Mouse (Mus musculus) brain, embryonic 18.5 days (tissue): Measurements from ENCODE around the gene Snx17.

ENCODE experiments used
- DNase-seq: peaks from one replicate; pipeline ENCODE4 v3.0.0-alpha.2; 2012; ENCODE audit warnings: low read depth, low spot score

Gene Snx17

DNA sequence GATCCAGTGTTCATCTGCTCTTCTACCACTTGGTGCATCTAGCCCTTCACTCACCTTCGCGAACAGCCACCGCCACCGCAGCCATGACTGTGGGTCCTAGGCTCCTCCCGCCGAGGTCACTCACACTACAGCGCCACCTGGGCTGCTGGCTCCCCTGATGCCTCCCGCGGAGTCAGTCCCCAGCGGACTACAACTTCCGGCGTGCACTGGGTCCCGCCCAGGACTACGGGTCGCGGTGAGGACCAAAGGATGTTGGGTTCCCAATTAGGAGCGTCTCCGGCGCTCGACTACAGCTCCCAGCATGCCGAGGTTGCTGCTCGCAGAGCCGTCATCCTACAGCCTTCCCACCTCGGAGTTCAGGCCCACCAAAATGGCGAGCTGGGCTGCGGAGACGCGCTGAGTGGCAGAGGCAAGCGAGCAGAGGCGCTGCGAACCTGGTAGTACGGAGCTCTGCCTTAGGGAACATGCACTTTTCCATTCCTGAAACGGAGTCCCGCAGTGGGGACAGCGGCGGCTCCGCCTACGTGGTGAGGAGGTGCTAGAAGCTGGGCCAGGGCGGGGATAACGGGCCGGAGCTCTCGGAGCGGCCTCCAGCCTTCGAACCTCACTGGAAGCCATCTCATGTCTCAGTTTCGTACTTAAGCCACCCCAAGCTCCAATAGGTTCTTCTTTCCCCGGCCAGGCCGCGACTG, at the start of gene Snx17, which contains the start of gene Eif2b4:
Gene Snx17, plus strand, starts transcription at position 289 of the 692 bp plus-strand sequence.
Gene Eif2b4, minus strand, starts transcription at position 492 of the 692 bp plus-strand sequence.
- DNase-seq = peak; percentile 98

DNA sequence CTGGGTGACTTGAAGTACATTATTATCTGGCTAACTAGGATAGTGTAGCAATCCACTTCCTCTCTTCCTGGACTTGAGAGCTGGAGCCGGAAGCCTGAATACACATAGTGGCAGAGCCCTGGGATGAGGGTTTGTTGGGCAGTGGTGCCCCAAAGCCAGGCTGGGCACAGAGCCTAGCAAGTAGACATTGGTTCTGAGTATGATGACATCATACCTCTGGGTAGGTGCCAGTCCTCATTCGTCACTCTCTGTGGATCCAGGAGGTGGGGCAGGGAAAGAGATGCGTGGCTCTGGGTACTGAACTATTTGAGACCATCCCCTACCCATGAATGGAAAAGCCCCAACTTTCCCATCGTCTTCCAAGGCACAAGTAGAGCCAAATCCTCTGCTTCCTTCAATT, 43.2 kb upstream of the Snx17 start:
- DNase-seq = no peak

DNA sequence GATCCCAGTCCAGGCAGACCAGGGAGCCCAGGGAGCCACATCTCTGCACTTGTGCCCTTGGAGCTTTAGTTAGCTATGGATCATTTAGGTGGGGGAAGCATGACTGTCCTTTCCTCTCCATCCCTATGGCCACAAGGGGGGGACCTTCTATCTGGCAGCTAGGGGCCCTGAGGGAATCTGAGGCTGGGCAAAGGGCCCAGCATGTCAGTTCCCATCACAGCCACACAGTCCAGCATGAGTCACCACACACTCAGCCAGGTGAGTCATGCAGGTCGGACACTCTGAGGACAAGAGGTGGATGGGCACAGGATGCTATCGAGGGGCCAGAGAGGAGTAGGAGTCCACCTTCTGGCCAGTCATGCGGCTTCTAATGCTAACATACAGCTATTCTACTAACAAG, 41.3 kb upstream of the Snx17 start:
- DNase-seq = no peak

DNA sequence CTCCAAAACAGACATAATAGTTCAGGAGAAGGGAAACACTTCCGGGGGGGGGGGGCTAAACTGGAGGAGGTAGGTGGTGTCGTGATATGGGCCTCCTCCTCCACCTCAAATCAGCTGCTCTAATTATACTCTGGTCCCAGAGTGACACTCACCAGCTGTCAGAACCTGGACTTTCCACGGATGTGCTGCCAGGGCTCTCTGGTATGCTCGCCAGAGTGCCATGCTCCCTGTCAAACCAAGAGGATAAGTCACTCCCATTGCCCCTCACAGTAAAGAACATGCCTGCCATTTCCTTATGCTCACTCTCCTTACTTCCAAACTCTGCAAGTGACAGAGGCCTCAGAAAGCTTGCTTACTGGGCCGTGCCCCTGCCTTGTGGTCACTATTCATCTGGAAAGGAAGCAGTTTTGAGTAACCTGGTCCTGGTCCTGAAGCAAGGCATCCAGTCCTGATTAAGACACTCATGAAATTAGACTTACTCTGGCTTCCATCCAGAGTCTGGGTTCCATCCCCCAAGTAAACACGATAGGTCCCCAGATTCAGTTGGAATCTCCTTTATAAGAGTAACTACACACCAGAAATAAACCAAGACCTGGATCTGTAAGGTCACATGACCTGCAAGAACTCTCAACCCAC, 39.4 kb upstream of the Snx17 start:
- DNase-seq = no peak

DNA sequence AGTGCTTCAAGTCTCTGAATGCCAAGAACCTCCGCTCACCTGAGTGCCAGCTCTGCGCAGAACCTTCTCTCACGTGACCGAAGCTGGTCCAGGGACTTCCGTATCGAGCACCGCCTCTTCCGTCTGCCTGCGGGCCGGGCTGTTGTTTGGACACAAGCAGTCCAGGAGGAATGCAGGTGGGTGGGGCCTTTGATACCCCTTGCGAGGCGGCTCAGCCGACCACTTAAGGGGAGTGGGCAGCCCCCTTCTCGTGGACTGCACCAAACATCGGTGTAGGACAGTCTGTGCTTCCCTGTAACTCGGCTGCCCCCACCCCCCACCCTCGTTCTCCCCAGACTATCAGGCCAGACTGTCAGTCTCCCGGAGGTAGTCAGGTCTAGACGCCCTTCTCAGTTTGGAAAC, 38.9 kb upstream of the Snx17 start, which contains the start of gene Mpv17:
Gene Mpv17, minus strand, starts transcription at position 100 of the 402 bp plus-strand sequence.
- DNase-seq = peak; percentile 66

DNA sequence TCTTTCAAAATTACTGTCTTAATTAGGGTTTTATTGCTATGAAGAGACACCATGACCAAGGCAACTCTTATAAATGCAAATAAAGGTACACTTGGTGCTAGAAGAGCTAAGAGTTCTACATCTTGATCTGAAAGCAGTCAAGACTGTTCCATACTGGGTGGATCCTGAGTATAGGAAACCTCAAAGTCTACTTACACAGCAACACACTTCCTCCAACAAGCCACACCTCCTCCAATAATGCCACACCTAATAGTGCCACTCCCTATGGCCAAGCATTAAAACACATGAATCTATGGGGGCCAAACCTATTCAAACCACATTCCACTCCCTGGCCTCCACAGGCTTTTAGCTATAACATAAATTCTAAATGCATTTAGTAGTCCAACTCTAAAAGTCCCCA, 30.6 kb upstream of the Snx17 start:
- DNase-seq = no peak

DNA sequence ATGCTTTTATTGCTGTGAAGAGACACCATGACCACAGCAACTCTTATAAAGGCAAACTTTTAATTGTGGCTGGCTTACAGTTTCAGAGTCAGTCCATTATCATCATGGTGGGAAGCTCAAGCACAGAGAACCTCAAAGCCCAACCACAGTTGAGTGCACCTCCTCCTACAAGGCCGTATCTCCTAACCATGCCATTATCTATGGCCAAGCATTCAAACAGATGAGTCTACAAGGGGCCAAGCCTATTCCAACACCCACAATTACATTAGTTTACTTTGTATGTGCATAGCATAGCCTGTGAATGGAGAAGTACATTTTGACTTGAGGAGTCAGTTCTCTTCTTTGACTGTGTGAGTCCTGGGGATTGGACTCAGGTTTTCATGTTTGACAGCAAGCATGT, 28.1 kb upstream of the Snx17 start:
- DNase-seq = no peak

DNA sequence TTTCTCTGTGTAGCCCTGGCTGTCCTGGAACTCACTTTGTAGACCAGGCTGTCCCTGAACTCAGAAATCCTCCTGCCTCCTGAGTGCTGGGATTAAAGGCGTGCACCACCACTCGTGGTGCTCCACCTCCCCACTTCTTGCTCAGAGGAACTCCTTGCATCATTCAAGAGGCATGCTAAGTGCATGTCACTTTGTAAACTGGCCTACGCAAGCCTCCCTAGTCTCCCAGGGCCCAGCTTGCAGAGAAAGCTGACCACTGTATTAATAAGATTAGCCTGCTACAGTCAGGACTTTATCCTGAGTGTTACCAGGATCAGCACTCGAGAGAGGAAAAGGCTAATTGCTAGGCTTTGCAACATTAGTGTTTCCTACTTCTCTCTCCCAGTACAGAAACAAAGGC, 24.4 kb upstream of the Snx17 start:
- no peak for DNase-seq

DNA sequence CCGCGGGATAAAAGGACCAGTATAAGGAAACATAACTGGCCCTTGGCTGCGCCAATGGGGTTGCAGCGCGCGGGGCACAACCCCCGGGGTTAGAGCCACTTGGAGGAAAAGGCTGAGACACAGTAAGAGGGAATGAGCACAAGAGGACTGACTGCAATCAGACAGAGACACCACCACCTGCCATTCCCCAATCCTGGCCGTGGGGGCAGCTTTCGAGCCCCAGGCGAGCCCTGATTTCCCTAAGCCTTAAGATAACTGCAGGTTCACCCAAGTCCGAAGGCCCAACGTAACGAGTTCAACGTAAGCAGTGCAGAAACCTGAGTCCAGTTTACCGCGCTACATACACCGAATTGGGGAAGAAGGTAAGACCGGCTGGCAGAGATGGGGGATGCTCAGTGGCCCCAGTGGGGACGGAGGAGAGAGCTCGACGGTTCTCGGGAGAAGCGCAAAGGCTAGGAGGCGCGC, 13.7 kb upstream of the Snx17 start:
- DNase-seq = no peak

DNA sequence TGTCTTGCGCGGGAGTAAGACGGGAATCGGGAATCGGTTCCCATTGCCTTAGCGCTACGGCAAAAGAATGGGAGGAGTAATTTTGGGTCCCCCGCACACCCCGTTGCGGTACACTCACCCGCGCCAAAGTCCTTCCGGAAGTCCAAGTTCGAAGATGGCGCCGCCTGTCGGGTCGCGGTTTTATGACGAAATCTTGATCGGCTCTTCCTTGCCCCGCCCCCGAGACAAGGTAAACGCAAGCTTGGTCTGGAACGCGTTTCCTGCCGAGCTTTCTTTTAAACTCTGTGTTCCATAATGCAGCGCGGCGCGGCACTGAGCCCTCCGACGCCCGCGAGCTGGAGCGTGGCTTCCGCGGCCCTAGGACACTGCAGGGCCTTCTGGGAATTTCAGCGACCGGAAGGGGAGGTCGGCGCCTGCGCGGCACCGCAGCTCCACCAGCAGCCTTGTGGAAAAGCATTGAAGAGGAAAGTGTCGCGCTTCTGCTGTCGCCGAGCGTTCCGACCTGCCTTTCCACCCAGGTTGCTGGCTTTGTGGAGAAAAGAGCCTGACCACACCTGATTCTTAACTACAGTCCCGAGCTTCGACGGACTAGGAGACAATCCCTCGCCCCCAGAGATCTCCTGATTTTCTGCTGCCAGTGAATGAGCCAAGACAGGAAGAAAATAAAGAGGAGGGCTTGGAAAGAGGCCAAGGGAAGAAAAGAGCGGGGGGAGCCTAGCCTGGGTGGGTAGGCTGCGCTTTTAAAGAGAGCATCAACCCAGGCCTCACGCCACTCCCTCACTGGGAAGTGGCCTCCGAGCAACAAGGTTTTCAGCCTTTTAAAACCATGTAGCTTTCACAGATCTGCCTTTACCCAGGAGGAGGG, 13.0 kb upstream of the Snx17 start, which contains the start of the genes Gm29609 and Gtf3c2:
Gene Gm29609, minus strand, starts transcription at position 146 of the 865 bp plus-strand sequence.
Gene Gtf3c2, minus strand, starts transcription at position 379 of the 865 bp plus-strand sequence.
- peak; percentile 97 for DNase-seq

DNA sequence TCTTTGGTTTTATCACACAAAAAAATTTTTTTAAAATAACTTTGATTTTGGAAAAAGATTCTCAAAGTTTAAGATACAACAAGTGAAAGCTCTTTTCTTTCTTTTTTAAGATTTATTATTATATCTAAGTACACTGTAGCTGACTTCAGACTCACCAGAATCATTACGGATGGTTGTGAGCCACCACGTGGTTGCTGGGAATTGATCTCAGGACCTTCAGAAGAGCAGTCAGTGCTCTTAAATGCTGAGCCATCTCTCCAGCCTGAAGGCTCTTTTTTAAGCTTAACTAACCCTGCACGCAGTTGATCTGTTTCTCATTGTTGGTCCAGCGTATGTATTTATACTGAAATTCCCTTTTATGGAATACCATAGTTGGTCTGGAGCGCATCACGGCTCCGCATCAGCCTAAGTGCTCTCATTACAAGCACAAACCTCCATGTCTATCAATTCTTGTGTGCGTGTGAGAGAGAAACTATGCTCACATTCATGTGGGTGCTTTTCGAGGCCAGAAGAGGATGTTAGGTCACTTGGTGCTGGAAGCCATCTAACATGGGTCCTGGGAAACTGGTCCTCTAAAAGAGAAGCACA, 11.8 kb upstream of the Snx17 start:
- no peak for DNase-seq

DNA sequence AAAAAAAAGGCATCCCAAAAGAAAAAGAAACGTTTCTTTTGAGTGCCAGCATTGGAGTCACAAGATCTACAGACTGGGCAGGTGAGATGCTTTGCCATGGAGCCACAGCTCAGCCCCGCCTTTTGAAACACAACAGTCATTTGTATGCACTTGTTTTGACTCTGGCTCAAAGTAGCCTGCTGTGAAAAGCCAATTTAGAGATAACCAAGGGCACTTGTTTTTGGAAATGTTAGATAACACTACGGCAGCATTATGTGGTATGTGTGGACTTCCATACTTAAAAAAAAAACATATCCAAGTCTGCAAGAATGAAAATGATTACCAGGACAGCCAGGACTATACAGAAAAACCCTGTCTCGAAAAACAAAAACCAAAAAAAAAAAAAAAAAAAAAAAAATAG, 9.3 kb upstream of the Snx17 start:
- no peak for DNase-seq

DNA sequence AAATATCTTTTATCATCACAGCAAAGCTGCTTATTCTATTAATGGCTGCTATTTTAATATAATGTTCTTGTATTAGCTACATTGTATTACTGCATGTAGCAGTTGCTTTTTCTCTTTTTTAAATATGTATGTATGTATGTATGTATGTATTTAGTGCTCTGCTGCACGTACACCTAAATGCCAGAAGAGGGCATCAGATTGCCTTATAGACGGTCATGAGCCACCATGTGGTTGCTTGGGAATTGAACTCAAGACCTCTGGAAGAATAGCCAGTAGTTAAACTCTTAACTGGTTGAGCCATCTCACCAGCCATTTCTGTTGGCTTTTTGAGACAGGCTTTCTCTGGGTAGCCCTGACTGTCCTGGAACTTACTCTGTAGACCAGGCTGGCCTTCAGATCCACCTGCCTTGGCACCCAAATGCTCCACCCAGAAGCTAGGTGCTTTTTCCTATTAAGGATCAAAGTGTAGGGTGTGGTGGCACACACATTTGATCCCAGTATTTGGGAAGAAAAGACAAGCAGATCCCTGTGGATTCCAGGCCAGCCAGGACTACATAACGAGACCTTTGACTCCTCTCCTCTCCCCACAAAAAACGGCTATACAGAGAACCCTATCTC, 4.7 kb upstream of the Snx17 start:
- DNase-seq = no peak

DNA sequence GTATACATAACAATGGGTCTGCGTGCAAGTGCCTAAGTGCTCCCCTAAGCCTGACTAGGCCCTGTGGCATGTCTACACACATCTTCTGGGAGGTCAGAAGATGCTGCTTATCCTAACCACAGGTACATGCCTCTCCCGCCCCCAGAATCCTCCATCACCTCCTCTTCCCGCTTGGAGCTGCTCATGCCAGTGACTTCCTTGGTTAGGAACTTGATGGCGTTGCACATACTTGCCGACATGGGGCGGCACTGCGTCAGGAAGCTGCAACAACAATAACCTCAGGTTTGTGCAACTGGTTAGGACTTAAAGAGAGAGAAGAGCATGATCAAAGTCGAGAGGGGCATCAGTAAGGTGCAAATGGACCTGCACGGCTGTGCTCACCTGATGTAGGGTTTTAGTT, 2.8 kb upstream of the Snx17 start:
- DNase-seq = no peak

DNA sequence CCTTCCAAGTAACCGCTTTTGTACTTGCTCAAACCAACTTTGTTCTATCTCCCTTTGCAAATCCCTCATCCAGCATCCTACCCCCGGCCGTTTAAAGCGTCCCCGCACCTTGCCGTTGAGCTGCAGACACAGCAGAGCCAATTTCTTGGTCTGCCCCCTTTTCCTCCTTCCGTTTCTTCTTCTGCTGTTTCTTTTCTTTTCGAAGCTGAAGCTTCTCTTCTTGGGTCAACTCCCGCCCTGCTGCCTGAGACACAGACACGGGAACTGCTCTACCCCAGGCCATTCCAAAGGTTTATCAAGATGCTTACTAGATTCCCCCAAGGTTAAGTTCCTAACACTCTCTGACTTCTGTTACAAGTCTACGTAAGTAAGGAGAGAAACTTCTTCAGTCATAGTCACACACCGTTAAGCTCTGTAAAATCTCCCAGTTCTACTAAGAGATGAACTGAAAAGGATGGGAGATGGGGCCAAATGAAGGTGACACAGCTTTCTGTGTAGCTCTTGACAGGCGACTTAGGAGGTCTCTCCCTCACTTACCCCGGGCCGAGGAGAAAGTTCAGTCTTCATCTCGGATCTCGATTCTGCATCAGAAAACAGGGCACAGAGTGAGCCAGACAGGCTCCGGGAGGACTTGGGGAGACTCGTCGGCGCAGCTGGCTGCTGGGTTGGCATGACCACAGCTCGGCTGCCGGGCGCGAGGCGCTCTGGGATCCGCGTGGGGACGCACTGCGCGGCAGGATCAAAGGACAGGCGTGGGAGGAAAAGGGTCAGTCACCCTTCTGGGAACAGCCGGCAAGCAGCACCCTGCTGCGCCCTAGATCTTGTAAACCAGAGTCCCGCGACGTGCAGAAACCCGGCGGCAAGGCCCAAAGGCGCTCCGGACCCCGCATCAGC, 735 bp upstream of the Snx17 start:
- DNase-seq = peak; percentile 16

DNA sequence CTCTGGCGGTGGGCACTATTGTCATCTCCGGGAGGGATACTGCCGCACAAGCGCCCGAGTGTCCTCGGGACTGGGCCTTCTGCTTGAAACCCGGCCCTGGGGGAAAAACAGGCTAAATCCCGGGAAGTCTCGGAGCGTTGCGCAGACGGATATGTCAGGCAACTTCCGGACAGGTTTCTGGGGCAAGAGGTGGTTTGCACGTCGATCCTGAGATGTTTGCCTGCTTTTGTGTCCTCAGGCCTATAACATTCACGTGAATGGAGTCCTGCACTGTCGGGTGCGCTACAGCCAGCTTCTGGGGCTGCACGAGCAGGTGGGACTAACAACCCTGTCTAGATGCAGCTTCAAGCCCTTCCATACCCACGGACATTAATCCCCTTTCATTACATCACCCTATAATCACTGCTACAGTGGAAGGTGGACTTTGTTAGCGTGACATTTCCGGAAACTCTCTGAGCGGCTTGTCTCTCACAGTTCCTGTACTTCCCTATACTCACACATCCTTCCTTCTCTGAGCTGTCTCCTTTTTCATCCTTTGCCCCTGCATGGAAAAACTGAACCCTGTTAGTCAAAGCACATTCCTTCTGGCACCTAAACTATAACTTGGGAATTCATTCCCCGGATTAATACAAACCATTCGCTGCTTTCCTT, 729 bp downstream of the Snx17 start:
- no peak for DNase-seq

DNA sequence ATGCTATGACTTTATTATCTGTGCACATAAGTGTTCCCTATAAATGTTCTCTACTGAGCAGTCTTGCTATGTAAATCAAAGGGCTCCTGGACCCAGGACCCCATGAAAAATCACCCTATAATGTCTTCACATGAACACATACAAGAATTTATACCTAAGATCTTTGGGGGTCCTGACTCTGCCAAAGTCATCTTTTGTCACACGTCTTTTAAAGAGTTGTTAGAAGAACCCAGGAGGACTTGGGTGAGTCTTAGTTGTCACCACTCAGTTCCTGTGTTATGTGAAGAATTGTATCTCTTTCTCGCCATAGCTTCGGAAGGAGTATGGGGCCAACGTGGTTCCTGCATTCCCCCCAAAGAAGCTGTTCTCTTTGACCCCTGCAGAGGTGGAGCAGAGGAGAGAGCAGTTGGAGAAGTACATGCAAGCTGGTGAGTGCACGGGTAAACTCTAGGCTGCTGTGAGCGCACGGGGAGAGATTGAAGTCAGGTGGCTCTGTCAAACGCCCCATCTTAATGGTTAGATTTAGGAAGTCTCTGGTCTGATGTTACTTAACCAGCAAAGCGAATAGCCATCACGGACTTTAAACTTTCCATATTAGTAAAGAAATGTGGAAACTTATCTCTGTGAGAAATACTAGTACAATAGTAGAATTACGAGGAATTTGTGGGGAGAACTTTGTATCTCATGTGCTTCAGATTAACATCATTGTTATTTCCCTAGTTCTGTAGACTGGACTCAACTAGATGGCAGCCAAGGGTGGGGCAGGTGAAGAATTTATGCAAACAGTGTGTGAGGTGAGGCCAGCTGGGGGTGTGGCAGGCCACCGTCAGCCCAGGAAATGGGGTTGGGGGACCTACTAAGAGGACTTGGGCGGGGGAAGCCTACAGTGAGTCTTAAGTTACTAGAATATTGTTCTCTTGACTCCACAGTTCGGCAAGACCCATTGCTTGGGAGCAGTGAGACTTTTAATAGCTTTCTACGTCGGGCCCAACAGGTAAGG, 1.8 kb downstream of the Snx17 start:
- DNase-seq = no peak

DNA sequence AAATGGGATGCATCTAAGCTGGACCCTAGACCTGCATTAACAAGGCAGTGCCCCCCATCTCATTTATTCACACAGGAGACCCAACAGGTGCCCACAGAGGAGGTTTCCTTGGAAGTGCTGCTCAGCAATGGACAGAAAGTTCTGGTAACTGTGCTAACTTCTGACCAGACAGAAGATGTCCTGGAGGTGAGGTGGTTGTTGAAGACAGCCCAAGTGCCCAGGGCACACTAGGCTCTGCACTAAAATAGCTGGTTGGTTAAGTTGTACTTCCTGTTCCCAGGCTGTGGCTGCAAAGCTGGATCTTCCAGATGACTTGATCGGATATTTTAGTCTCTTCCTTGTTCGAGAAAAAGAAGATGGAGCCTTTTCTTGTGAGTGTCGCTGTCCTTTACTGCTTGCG, 2.6 kb downstream of the Snx17 start:
- no peak for DNase-seq
